Mouse (Mus musculus): Measurements from ENCODE around the gene Smim15.

DNA sequence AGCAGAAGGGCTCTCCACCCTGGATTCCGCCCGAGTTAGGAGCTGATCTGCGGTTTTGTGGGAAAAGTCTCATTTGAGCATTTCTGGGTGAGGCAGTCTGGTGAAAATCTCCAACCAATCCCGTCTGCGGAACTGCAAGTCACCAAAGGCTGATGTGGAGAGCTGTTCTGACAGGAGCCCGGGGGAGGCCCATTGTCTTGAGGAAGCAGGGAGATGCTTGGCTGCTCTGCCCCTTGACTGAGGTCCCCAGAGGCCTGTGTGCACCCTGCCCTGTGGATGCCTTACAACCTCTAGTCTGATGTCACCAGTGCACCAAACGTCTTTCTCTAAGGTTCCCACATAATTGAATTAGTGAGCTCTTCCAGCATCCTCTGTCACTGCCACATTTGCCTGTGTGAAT is 49.0 kb upstream of the Smim15 start:
- TF ChIP-seq ZNF384 (IDR thresholded peaks at IDR 0.05; ENCODE audit: low read depth, low read length) (no peak), ZC3H11A (IDR thresholded peaks at IDR 0.05; ENCODE audit: borderline replicate concordance, low read depth, low read length) (no peak), HCFC1 (IDR thresholded peaks at IDR 0.05; ENCODE audit: borderline replicate concordance, insufficient read depth, low read length) (no peak)

Measured in ES-E14 (cell line).